Mouse (Mus musculus): Measurements from ENCODE around the gene Sytl3. TPM values are rescaled to one million over a fixed set of nuclear protein-coding genes. Genes with fewer than 3 reads are reported as not detected.
A peak's percentile ranks its signal among the peaks of the same experiment; 100 is the strongest.

The Sytl3 gene
- polyA plus RNA-seq, 1 experiment, result 7.8 TPM

GRCm38 (mm10) chr17:6776576-6776975 is 117.7 kb downstream of the Sytl3 start:
- no peak for TF ChIP-seq CTCF (IDR thresholded peaks at IDR 0.05; ENCODE audit: control insufficient read depth, insufficient read depth, low read length)
- no peak for TF ChIP-seq POLR2A (IDR thresholded peaks at IDR 0.05; ENCODE audit: borderline replicate concordance, control insufficient read depth, low read depth, low read length)
- Histone ChIP-seq H3K4me1 (ENCODE audit: control insufficient read depth, insufficient read depth, low read length) (peaks cover 5% of the 10 kb centered on the region), H3K4me3 (replicated peaks; ENCODE audit: control insufficient read depth, low read depth, low read length) (no peak overlapping the region), H3K27ac (ENCODE audit: control insufficient read depth, insufficient read depth, low read depth, low read length, poor library complexity) (no peak overlapping the region)
- 84% methylated on average over 5 of the region's 5 CpGs for WGBS

GRCm38 (mm10) chr17:6777061-6777460 is 118.2 kb downstream of the Sytl3 start:
- peak overlapping the region; percentile 19; the same call in 1 of the 2 replicates for H3K27ac ChIP-seq (ENCODE audit: control insufficient read depth, insufficient read depth, low read depth, low read length, poor library complexity)
- no peak overlapping the region for H3K4me3 ChIP-seq (replicated peaks; ENCODE audit: control insufficient read depth, low read depth, low read length)
- WGBS, result 79% methylated on average over 6 of the region's 6 CpGs
- H3K4me1 ChIP-seq (ENCODE audit: control insufficient read depth, insufficient read depth, low read length), result peaks cover 5% of the 10 kb centered on the region
- no peak for TF ChIP-seq POLR2A (IDR thresholded peaks at IDR 0.05; ENCODE audit: borderline replicate concordance, control insufficient read depth, low read depth, low read length)

- Histone ChIP-seq H3K27ac (ENCODE audit: control insufficient read depth, insufficient read depth, low read depth, low read length, poor library complexity) (peak overlapping the region; percentile 1; the same call in 1 of the 2 replicates), H3K4me3 (replicated peaks; ENCODE audit: control insufficient read depth, low read depth, low read length) (no peak overlapping the region), H3K4me1 (ENCODE audit: control insufficient read depth, insufficient read depth, low read length) (peaks cover 5% of the 10 kb centered on the region)
- 54% methylated on average over 12 of the region's 12 CpGs for WGBS
- TF ChIP-seq CTCF (IDR thresholded peaks at IDR 0.05; ENCODE audit: control insufficient read depth, insufficient read depth, low read length), result no peak
- no peak for TF ChIP-seq POLR2A (IDR thresholded peaks at IDR 0.05; ENCODE audit: borderline replicate concordance, control insufficient read depth, low read depth, low read length)
Measured at GRCm38 (mm10) chr17:6777629-6778331, 118.9 kb downstream of the Sytl3 start.

- Histone ChIP-seq H3K27ac (ENCODE audit: control insufficient read depth, insufficient read depth, low read depth, low read length, poor library complexity) (peak overlapping the region; percentile 94), H3K4me1 (ENCODE audit: control insufficient read depth, insufficient read depth, low read length) (peaks cover 5% of the 10 kb centered on the region), H3K4me3 (replicated peaks; ENCODE audit: control insufficient read depth, low read depth, low read length) (peak overlapping the region; percentile 64)
- 0% methylated on average over 9 of the region's 9 CpGs for WGBS
- 0 out of 2 replicates have a peak, but pooled peaks have one; percentile 45 for TF ChIP-seq POLR2A (IDR thresholded peaks at IDR 0.05; ENCODE audit: borderline replicate concordance, control insufficient read depth, low read depth, low read length)
- peak; percentile 25; the same call in 1 of the 2 replicates for TF ChIP-seq CTCF (IDR thresholded peaks at IDR 0.05; ENCODE audit: control insufficient read depth, insufficient read depth, low read length)
Measured at GRCm38 (mm10) chr17:6778332-6778683, 119.4 kb downstream of the Sytl3 start.

- peak overlapping the region; percentile 64 for H3K4me3 ChIP-seq (replicated peaks; ENCODE audit: control insufficient read depth, low read depth, low read length)
- WGBS, result 14% methylated on average over 23 of the region's 23 CpGs
- H3K4me1 ChIP-seq (ENCODE audit: control insufficient read depth, insufficient read depth, low read length), result peaks cover 3% of the 10 kb centered on the region
- no peak for TF ChIP-seq CTCF (IDR thresholded peaks at IDR 0.05; ENCODE audit: control insufficient read depth, insufficient read depth, low read length)
- no peak for TF ChIP-seq POLR2A (IDR thresholded peaks at IDR 0.05; ENCODE audit: borderline replicate concordance, control insufficient read depth, low read depth, low read length)
- H3K27ac ChIP-seq (ENCODE audit: control insufficient read depth, insufficient read depth, low read depth, low read length, poor library complexity), result peak overlapping the region; percentile 94
Measured at GRCm38 (mm10) chr17:6778771-6779509, 120.0 kb downstream of the Sytl3 start.

GRCm38 (mm10) chr17:6779632-6780031 is 120.7 kb downstream of the Sytl3 start:
- Histone ChIP-seq H3K27ac (ENCODE audit: control insufficient read depth, insufficient read depth, low read depth, low read length, poor library complexity) (0 out of 2 replicates have a peak overlapping the region, but pooled peaks have one; percentile 1), H3K4me3 (replicated peaks; ENCODE audit: control insufficient read depth, low read depth, low read length) (peak overlapping the region; percentile 29), H3K4me1 (ENCODE audit: control insufficient read depth, insufficient read depth, low read length) (peaks cover 3% of the 10 kb centered on the region)
- WGBS, result 29% methylated on average over 7 of the region's 7 CpGs
- TF ChIP-seq POLR2A (IDR thresholded peaks at IDR 0.05; ENCODE audit: borderline replicate concordance, control insufficient read depth, low read depth, low read length), result no peak
- no peak for TF ChIP-seq CTCF (IDR thresholded peaks at IDR 0.05; ENCODE audit: control insufficient read depth, insufficient read depth, low read length)

- WGBS, result 39% methylated on average over 4 of the region's 4 CpGs
- H3K27ac ChIP-seq (ENCODE audit: control insufficient read depth, insufficient read depth, low read depth, low read length, poor library complexity), result 0 out of 2 replicates have a peak overlapping the region, but pooled peaks have one; percentile 3
- H3K4me3 ChIP-seq (replicated peaks; ENCODE audit: control insufficient read depth, low read depth, low read length), result peak overlapping the region; percentile 10
- peaks cover 3% of the 10 kb centered on the region for H3K4me1 ChIP-seq (ENCODE audit: control insufficient read depth, insufficient read depth, low read length)
- TF ChIP-seq CTCF (IDR thresholded peaks at IDR 0.05; ENCODE audit: control insufficient read depth, insufficient read depth, low read length) (no peak), POLR2A (IDR thresholded peaks at IDR 0.05; ENCODE audit: borderline replicate concordance, control insufficient read depth, low read depth, low read length) (no peak)
Measured at GRCm38 (mm10) chr17:6780521-6781115, 121.7 kb downstream of the Sytl3 start.

- H3K27ac ChIP-seq (ENCODE audit: control insufficient read depth, insufficient read depth, low read depth, low read length, poor library complexity), result no peak overlapping the region
- WGBS, result 14% methylated on average over 6 of the region's 6 CpGs
- peaks cover 3% of the 10 kb centered on the region for H3K4me1 ChIP-seq (ENCODE audit: control insufficient read depth, insufficient read depth, low read length)
- peak overlapping the region; percentile 56 for H3K4me3 ChIP-seq (replicated peaks; ENCODE audit: control insufficient read depth, low read depth, low read length)
- TF ChIP-seq POLR2A (IDR thresholded peaks at IDR 0.05; ENCODE audit: borderline replicate concordance, control insufficient read depth, low read depth, low read length), result no peak
- TF ChIP-seq CTCF (IDR thresholded peaks at IDR 0.05; ENCODE audit: control insufficient read depth, insufficient read depth, low read length), result no peak
Measured at GRCm38 (mm10) chr17:6781273-6781672, 122.4 kb downstream of the Sytl3 start.

All from bone marrow, adult 2 months (tissue).